Mouse (Mus musculus) embryonic stem cell, embryonic (primary cell): ENCODE measurements around the gene Zfp185.
"Not testable (repeated sequence)": the region's sequence is repeated elsewhere in the genome, so short reads cannot be mapped to it uniquely, and the experiment has no call there.

Experiments used
- CTCF ChIA-PET, 4 experiments: fragments of 300-600 bp in 2 of 4; fragments of 350-600 bp in 2 of 4; sonication (Branson Sonifier 250); formaldehyde crosslinking; loops; one replicate each; lab custom pipeline; 2022; ENCODE audit warnings: inconsistent platforms in 2 of 4; lab: Charles Lee
- POLR2A ChIA-PET, 4 experiments: fragments of 300-600 bp in 2 of 4; fragments of 350-600 bp in 2 of 4; sonication (Branson Sonifier 250); formaldehyde crosslinking; loops; one replicate each; lab custom pipeline; 2022; ENCODE audit warnings: antibody characterized with exemption in 4 of 4, inconsistent platforms in 1 of 4; lab: Charles Lee

The Zfp185 gene

DNA sequence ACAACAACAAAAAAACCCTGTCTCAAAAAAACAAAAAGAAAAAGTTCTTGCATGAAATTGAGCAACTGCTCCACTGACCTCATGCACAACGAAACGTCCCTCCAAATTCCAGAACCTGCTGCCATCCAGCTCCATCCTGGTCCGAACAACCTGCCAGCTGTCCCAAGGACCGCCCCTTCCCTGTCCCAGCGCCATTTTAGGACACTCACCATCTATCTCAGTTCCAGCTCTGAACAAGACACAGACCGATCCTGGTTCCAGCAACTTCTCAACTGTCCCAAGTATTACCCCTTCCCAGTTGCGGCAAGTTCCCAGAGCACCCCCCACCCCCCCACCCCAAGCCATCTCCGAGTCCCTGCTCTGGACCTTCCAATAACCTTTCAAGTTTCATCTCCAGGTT, 51.7 kb downstream of the Zfp185 start:
- ChIA-PET CTCF (interaction anchor here in 1 of 4 experiments (0.6 to 0.9 kb wide), 2 partner anchors 420 to 717 kb away, joined by 3 read pairs; partner anchors contain the start of gene Haus7), POLR2A (interaction anchor here in 3 of 4 experiments (0.7 to 2.3 kb wide), 13 partner anchors 9 to 600 kb away, joined by 3 to 26 read pairs (median 4); partner anchors contain the start of genes Dusp9 (in 1 of the 3), Haus7 (in 1 of the 3) and Nsdhl (in 1 of the 3))

DNA sequence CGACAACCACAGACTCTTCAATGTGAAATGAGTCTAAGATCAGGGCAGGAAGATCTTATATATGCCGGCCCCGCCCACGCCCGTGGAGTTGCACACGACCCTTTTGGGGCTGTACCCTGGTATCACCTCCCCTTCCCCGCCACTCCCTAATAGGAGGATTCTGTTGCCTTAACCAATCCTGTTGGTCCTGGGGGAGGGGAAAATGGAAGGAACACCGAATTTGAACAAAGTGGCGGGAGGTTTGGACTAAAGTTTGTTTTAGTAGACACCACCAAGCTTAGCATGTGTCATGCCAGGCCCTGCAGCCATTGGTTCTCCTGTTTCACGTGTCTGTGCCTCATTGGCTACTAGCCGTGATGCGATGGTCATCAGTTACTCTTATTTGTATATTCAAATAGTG, 52.5 kb downstream of the Zfp185 start:
- ChIA-PET POLR2A (interaction anchor here in 3 of 4 experiments (0.6 to 2.3 kb wide), 15 partner anchors 10 to 598 kb away, joined by 3 to 26 read pairs (median 5); partner anchors contain the start of gene Haus7 (in 1 of the 3)), CTCF (no interaction called here)

DNA sequence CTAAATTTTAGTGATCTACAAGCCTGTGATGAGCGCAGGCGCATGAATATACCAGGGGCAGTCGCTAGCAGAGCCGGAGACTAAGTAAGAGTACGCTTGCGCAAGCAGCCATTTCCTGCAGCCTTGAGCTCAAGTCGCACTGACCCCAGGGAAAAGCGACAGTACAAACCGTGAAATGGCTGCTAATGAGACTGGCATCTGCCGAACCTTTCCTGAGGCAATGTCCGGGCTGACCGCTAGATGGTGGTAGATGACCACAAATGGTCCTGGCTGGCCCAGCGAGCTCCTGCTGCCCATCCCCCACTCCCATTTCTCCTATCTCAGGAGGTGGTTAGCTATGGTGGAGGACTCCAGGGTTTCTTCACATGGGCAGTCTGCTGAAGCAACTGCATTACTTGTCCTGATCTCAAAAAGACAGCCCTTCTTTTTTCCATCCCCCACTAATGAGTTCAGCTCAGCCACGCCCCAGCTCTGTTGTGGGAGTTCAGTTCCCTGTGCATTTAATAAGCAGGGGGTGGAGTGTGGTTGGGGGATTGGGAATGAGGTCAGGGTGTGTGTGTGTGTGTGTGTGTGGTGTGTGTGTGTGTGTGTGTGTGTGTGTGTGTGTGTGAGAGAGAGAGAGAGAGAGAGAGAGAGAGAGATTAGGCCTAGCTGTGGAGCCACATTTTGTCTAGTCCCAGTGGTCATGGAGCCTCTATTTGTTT, 66.9 kb downstream of the Zfp185 start:
- ChIA-PET CTCF (interaction anchor here (0.5 to 2.8 kb wide), 29 partner anchors 8 to 1196 kb away, joined by 3 to 17 read pairs (median 4); partner anchors contain the start of genes F8a (in 1 of the 4), Haus7 (in 1 of the 4) and Irak1 (in 1 of the 4)), POLR2A (interaction anchor here (0.5 to 2.8 kb wide), 27 partner anchors 10 to 1192 kb away, joined by 3 to 26 read pairs (median 5); partner anchors contain the start of genes Haus7 (in 2 of the 4), Dusp9 (in 1 of the 4), Pnma3 (in 1 of the 4) and Xlr3a (in 1 of the 4))

DNA sequence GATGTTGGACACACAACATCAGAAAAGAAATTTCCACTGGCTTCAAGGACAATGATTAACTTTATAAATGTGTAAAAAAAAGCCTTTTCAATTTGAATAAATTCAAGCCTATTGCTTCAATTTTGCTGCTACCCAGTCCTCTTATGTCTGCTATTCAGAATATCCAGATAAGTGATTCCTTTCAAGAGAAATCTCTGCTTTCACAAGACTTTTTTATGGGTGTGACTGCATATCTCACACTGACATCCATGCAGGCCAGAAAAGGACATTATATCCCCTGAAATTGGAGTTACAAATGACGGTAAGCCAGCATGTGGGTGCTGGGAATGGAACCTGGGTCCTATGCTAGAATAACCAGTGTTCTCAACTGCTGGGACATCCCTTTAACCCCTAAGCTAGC, 74.4 kb downstream of the Zfp185 start:
- CTCF ChIA-PET: no interaction called here
- POLR2A ChIA-PET: no interaction called here

DNA sequence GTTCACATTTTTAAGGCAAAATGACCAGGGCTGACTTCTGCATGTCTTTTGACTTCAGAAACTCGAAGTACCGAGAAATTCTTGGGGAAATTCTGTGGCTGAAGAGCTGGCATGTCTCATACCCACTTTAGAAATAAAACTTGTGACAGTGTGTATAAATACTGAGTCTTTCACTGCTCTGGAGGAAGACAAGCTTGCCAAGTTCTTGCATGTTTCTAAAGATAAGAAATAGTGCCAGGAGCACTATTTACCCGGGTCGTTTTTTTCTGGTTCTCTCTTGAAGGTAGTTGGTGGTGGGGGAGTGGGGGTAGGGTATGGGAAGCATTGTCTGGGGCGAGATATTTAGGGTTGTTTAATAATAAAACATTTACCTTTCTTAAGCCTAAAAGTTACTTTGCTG, 75.2 kb downstream of the Zfp185 start:
- CTCF ChIA-PET: interaction anchor here in 1 of 4 experiments (1.2 kb wide), 1 partner anchor 8 kb away, joined by 3 read pairs; no protein-coding TSS in a partner anchor
- POLR2A ChIA-PET: no interaction called here

DNA sequence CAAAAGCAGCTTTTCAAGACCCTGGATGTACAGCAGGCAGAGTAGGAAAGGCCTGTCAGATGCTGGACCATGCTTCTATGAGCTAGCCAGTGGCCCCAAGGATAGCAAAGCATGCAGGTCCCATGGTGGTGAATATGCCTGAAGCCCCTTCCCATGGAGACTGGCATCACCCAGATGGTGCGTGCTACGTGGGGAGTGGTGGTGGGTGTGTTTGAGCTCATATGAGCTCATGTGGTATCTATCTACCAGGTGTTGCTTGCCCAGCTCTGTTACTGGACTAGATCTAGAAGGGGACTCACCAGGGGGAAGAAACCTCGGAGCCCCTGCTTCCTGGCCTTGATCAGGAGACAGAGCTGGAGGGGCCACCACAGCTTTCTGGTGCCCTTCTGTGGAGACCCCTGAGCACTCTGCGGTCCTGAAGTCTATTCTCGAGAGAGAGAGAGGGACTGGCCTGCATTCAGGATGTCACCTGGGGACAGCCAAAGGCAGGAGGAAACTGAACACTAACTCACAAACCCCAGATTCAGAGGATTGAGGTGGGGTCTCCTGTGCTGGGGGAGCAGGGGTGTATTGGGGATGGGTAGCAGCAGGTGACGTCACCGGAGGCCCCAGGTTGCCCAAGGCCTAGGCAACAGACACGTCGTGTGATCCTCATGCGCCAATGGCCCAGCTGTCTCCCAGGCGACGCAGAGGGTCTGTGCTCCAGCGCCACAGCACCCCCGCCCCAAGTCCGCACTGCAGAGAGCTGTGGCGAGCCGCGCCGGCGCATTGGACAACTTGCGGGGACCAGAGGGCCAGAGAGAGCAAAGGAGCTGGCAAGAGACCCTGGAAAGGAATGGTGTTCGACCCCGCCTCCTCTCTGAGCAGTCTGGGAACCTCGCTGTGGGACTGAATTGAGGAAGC, 76.6 kb downstream of the Zfp185 start:
- POLR2A ChIA-PET: interaction anchor here in 3 of 4 experiments (0.8 to 1.2 kb wide), 3 partner anchors 10 to 439 kb away, joined by 3 to 5 read pairs (median 3); partner anchors contain the start of gene Atp2b3 (in 1 of the 3)
- CTCF ChIA-PET: no interaction called here

DNA sequence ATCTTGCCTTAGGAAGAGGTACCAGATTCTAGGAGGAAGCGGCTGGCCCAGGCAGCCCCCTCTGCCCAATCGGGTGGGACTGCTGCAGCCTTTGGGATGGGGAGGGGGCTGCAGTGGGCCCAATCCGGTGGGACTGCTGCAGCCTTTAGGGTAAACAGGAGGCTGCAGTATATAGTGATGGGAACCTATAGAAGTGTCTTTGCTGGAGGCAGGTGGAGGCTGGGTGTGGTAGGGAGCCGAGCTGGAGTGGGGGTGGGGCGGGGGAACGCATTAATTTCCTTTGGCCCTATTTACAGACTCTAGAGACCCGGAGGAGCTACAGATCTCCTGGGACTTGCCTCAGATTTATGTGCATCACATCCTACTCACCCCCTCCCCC, 77.3 kb downstream of the Zfp185 start, which contains the start of gene Pnma3:
Gene Pnma3 (plus strand): TSS at position 373 of the 379 bp plus-strand sequence.
- CTCF ChIA-PET: no interaction called here
- POLR2A ChIA-PET: interaction anchor here in 2 of 4 experiments (1.1 to 1.2 kb wide), 2 partner anchors 10 to 11 kb away, joined by 3 to 5 read pairs; no protein-coding TSS in a partner anchor

DNA sequence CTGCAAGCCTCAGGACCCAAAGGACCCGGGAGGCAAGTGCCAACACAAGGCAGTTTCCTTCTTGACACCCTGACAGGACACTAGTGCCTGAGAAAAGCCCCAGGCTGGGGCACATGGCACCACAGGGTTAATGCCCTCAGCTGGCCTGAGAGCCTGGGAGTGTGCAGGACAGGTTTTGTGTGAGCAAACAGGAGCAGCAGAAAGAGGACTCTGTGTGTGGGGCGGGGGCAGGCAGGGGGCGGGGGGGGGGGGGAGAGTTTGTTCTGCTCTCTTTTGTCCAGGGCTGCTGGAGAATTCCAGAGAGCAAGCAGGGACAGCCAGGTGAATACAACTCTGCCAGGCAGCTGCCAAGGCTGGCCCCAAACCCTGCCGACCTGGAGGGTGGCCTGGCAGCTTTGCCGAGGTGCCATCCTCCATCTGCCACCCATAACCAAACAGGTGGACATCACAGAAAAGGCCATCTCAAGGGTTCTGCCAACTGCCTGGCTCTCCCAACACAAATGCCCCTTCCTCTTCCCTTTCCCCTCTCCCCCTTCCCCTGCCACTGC, 79.7 kb downstream of the Zfp185 start:
- CTCF ChIA-PET, POLR2A ChIA-PET: not testable (repeated sequence)
